In the genomic region with DNA sequence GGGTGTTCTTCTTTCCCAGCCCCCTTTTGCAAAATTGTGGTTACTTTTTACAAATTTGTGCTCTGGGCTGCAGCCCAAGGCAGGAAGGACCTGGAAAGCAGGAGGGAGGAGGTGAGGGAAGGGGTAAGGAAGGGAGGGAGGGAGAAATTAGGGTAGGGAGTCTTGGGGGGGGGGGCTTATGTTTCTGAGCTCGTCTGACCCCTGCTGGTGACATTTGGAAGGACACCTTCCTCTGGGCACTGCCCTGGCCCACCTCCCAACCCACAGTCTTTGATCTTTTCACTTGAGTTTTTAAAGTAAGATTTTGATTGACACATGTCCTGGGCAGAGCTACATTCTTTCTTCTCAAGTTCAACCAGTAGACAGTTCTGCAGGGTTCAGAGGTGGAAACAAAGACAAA, we compare ENCODE assay signal across 11 mouse cellular contexts. TPM values are rescaled to one million over a fixed set of nuclear protein-coding genes. Genes with fewer than 3 reads are reported as not detected.
DNase-seq lines count a peak whose midpoint lies in the region; ATAC-seq and TF ChIP-seq lines count a peak whose summit lies in the region.
"Had no signal": no experiment of that assay in that cellular context is flagged by ENCODE, and none has a peak within 500 bp of the region (broad histone marks: within the 10 kb centered on the region; RNA-seq: fewer than 3 reads in every experiment).

No protein-coding gene starts in this region.

- 0% methylated on average over 1 of the region's 1 CpGs for WGBS in kidney, embryonic 16.5 days

- ATAC-seq in kidney, embryonic 16.5 days (ENCODE audit: low FRiP score, low TSS enrichment), result no peak
- no peak for ATAC-seq in activated CD4-positive, CD25-positive, alpha-beta regulatory T cell, adult 4 months
- ATAC-seq: forebrain, embryonic 15.5 days had no signal

- TF ChIP-seq POLR2A in cortical plate, adult 2 months (IDR thresholded peaks at IDR 0.05; ENCODE audit: extremely low read depth, insufficient read depth, low read length), result no peak

- 0 out of 2 replicates have a peak, but pooled peaks have one; percentile 19 for TF ChIP-seq CTCF in cortical plate, adult 2 months (IDR thresholded peaks at IDR 0.05; ENCODE audit: extremely low read depth, insufficient read depth, low read length)

- no peak overlapping the region for H3K27ac ChIP-seq in kidney, embryonic 16.5 days (ENCODE audit: low read length)
- no peak overlapping the region for H3K27ac ChIP-seq in cortical plate, adult 2 months (ENCODE audit: insufficient read depth, low read length)
- H3K27ac ChIP-seq: forebrain, embryonic 15.5 days; liver, embryonic 13.5 days had no signal

- H3K36me3 ChIP-seq in kidney, embryonic 16.5 days (ENCODE audit: insufficient read depth, low read length), result no peaks in the 10 kb centered on the region
- H3K36me3 ChIP-seq: forebrain, embryonic 15.5 days had no signal

- H3K27me3 ChIP-seq in kidney, embryonic 16.5 days (ENCODE audit: insufficient read depth, low read length), result no peaks in the 10 kb centered on the region
- H3K27me3 ChIP-seq: forebrain, embryonic 15.5 days; liver, embryonic 13.5 days had no signal

- DNase-seq in kidney, postnatal 10 days, result peak; percentile 54
- peak; percentile 17 for DNase-seq in urinary bladder, adult 2 months (ENCODE audit: low spot score)
- DNase-seq in urinary bladder, adult 18-20 months (ENCODE audit: low spot score in 2 of 2), result no peak
- DNase-seq in frontal cortex, postnatal 25 days (ENCODE audit: low spot score in 2 of 2), result no peak
- DNase-seq: liver, embryonic 13.5 days had no signal

- no peaks in the 10 kb centered on the region for H3K4me1 ChIP-seq in kidney, embryonic 16.5 days (ENCODE audit: insufficient read depth, low read length)
- H3K4me1 ChIP-seq in cortical plate, adult 2 months (ENCODE audit: control insufficient read depth, insufficient read depth, low read length), result no peaks in the 10 kb centered on the region
- H3K4me1 ChIP-seq: forebrain, embryonic 15.5 days had no signal

- no peaks in the 10 kb centered on the region for H3K9me3 ChIP-seq in kidney, embryonic 16.5 days (ENCODE audit: low read length)
- H3K9me3 ChIP-seq: forebrain, embryonic 15.5 days had no signal

- H3K4me3 ChIP-seq in kidney, embryonic 16.5 days (ENCODE audit: low read length), result no peak overlapping the region
- H3K4me3 ChIP-seq in cortical plate, adult 2 months (ENCODE audit: insufficient read depth, low read length), result no peak overlapping the region
- H3K4me3 ChIP-seq: forebrain, embryonic 15.5 days; liver, embryonic 13.5 days had no signal

- no peak overlapping the region for H3K4me2 ChIP-seq in kidney, embryonic 16.5 days (replicated peaks; ENCODE audit: low read depth, low read length)
- H3K4me2 ChIP-seq: forebrain, embryonic 15.5 days; liver, embryonic 13.5 days had no signal

- no peak overlapping the region for H3K9ac ChIP-seq in kidney, embryonic 16.5 days (replicated peaks; ENCODE audit: low read length)
- H3K9ac ChIP-seq: forebrain, embryonic 15.5 days; liver, embryonic 13.5 days had no signal

RNA-seq across cellular contexts. Expression of a gene that starts 34.4 kb away (rescaled TPM):
- polyA plus RNA-seq in kidney, embryonic 16.5 days (2015; fragmentation: Nextera tagmentation; extraction: Ambion mirVana), result 2.0 and 2.3 TPM in 2 replicates
- 1.2 and 2.2 TPM in 2 replicates for polyA plus RNA-seq in urinary bladder, adult 2 months (2012; rRNA removed)
- polyA plus RNA-seq in cortical plate, adult 2 months (2012; rRNA removed), result 2.6 and 3.6 TPM in 2 replicates
- 1 to 10 TPM in 1 of 2 experiments, under 1 TPM in 1; 0.86 to 2.7 TPM for polyA plus RNA-seq in activated CD4-positive, CD25-positive, alpha-beta regulatory T cell, adult 4 months (2017; shearing (Covaris generic))

RNA-seq across cellular contexts. Expression of a gene that starts 35.1 kb away (rescaled TPM):
- 0.28 and 0.40 TPM in 2 replicates for polyA plus RNA-seq in kidney, embryonic 16.5 days (2015; fragmentation: Nextera tagmentation; extraction: Ambion mirVana)
- polyA plus RNA-seq in urinary bladder, adult 2 months (2012; rRNA removed), result 0.36 and 0.53 TPM in 2 replicates
- polyA plus RNA-seq in cortical plate, adult 2 months (2012; rRNA removed), result 0.11 TPM in 1 of 2 replicates, not detected in the other
- 100 to 1,000 TPM; 235 to 244 TPM for polyA plus RNA-seq in activated CD4-positive, CD25-positive, alpha-beta regulatory T cell, adult 4 months (2017; shearing (Covaris generic))

RNA-seq across cellular contexts. Expression of a gene that starts 43.8 kb away (rescaled TPM):
- polyA plus RNA-seq in kidney, embryonic 16.5 days (2015; fragmentation: Nextera tagmentation; extraction: Ambion mirVana), result 2.8 and 3.0 TPM in 2 replicates
- polyA plus RNA-seq in urinary bladder, adult 2 months (2012; rRNA removed), result 10.6 and 11.7 TPM in 2 replicates
- 9.3 and 10.5 TPM in 2 replicates for polyA plus RNA-seq in cortical plate, adult 2 months (2012; rRNA removed)
- 10 to 100 TPM; 20.5 to 26.2 TPM for polyA plus RNA-seq in activated CD4-positive, CD25-positive, alpha-beta regulatory T cell, adult 4 months (2017; shearing (Covaris generic))

RNA-seq across cellular contexts. Expression of a gene that starts 44.0 kb away (rescaled TPM):
- not detected in 2 replicates for polyA plus RNA-seq in kidney, embryonic 16.5 days (2015; fragmentation: Nextera tagmentation; extraction: Ambion mirVana)
- polyA plus RNA-seq in urinary bladder, adult 2 months (2012; rRNA removed), result 0.03 and 0.08 TPM in 2 replicates
- polyA plus RNA-seq in cortical plate, adult 2 months (2012; rRNA removed), result 0.06 and 0.10 TPM in 2 replicates
- polyA plus RNA-seq in activated CD4-positive, CD25-positive, alpha-beta regulatory T cell, adult 4 months (2017; shearing (Covaris generic)), result 1 to 10 TPM; 1.5 to 2.1 TPM
- polyA plus RNA-seq: forebrain, embryonic 15.5 days; heart, embryonic 16.5 days; large intestine, adult 2 months had no signal

Comparison
In these comparisons a context has a peak if more than half of its experiments do, and no peak if none do; other contexts are left out.
1. DNase-seq: peak in kidney, postnatal 10 days (single experiment) and urinary bladder, adult 2 months (single experiment); none in urinary bladder, adult 18-20 months (0 of 2) and frontal cortex, postnatal 25 days (0 of 2).
2. RNA of a gene that starts 35.1 kb away (polyA plus RNA-seq): 235 to 244 TPM in activated CD4-positive, CD25-positive, alpha-beta regulatory T cell, adult 4 months; 0.28 to 0.40 TPM in kidney, embryonic 16.5 days, 0.36 to 0.53 TPM in urinary bladder, adult 2 months and 0.11 TPM in cortical plate, adult 2 months; every median in the first group is over 100 times any median in the second.